In genomic region chr3:127452233-127452632, GRCm38 (mm10) we compare ENCODE assay signal across 14 mouse cellular contexts. TPM values are rescaled to one million over a fixed set of nuclear protein-coding genes. Genes with fewer than 3 reads are reported as not detected.
DNase-seq lines count a peak whose midpoint lies in the region; ATAC-seq and TF ChIP-seq lines count a peak whose summit lies in the region.
"Had no signal": no experiment of that assay in that cellular context is flagged by ENCODE, and none has a peak within 500 bp of the region (broad histone marks: within the 10 kb centered on the region; RNA-seq: fewer than 3 reads in every experiment).

No protein-coding gene starts in this region.

- H3K4me3 ChIP-seq in heart, adult 2 months: no peak overlapping the region
- no peak overlapping the region for H3K4me3 ChIP-seq in lung, postnatal 0 days (ENCODE audit: low read depth, low read length)
- no peak overlapping the region for H3K4me3 ChIP-seq in midbrain, embryonic 14.5 days (replicated peaks; ENCODE audit: low read depth, low read length)
- H3K4me3 ChIP-seq: gastrocnemius, adult 2 months; megakaryocyte, embryonic 14.5 days; neural tube, embryonic 15.5 days had no signal

- 62% methylated on average over 13 of the region's 13 CpGs for WGBS in heart, adult 2 months
- 59% methylated on average over 13 of the region's 13 CpGs for WGBS in lung, postnatal 0 days
- 57% methylated on average over 13 of the region's 13 CpGs for WGBS in midbrain, embryonic 14.5 days

- no peak for DNase-seq in heart, adult 2 months
- no peak for DNase-seq in heart, postnatal 4 days
- no peak for DNase-seq in lung, postnatal 0 days (ENCODE audit: low spot score)
- no peak for DNase-seq in lung, postnatal 25 days (ENCODE audit: low spot score)
- peak; percentile 78 for DNase-seq in ZHBTc4 (ENCODE audit: low read depth, low spot score)
- DNase-seq in midbrain, embryonic 14.5 days: peak; percentile 69
- no peak for DNase-seq in right cerebral cortex, adult 2 months (ENCODE audit: low spot score in 2 of 2)
- no peak for DNase-seq in left cerebral cortex, postnatal 10 days (ENCODE audit: extremely low spot score in 1 of 2, low spot score in 2 of 2)
- DNase-seq: cerebellum, adult 11-12 months; gastrocnemius, adult 2 months; heart, postnatal 14 days; kidney, adult 2 months had no signal

- TF ChIP-seq POLR2A in heart, adult 2 months (IDR thresholded peaks at IDR 0.05; ENCODE audit: insufficient read depth, low read depth, low read length): no peak

- intact Hi-C loops in heart, adult 2 months (cut with DNase I): loop anchor here (2.0 to 10.0 kb wide), 2 partner anchors 97 to 267 kb away; no protein-coding TSS in a partner anchor
- intact Hi-C loops in left cerebral cortex, postnatal 10 days (cut with DNase I): loop anchor here (5.0 kb wide), 1 partner anchor 100 kb away; the partner anchor contains the start of genes Larp7 and Zgrf1

- H3K36me3 ChIP-seq in heart, adult 2 months (ENCODE audit: control insufficient read depth, insufficient read depth, low read length): no peaks in the 10 kb centered on the region; the same call in 1 of the 2 replicates
- no peaks in the 10 kb centered on the region for H3K36me3 ChIP-seq in lung, postnatal 0 days (ENCODE audit: insufficient read depth, low read length)
- no peaks in the 10 kb centered on the region for H3K36me3 ChIP-seq in midbrain, embryonic 14.5 days (ENCODE audit: control insufficient read depth, insufficient read depth, low read length)
- H3K36me3 ChIP-seq: neural tube, embryonic 15.5 days had no signal

- H3K79me2 ChIP-seq in heart, adult 2 months (replicated peaks; ENCODE audit: control insufficient read depth, insufficient read depth, low read length): no peaks in the 10 kb centered on the region

- no peaks in the 10 kb centered on the region for H3K27me3 ChIP-seq in heart, adult 2 months (ENCODE audit: control insufficient read depth, insufficient read depth, low read length)
- no peaks in the 10 kb centered on the region for H3K27me3 ChIP-seq in lung, postnatal 0 days (replicated peaks; ENCODE audit: insufficient read depth, low read length)
- no peaks in the 10 kb centered on the region for H3K27me3 ChIP-seq in midbrain, embryonic 14.5 days (ENCODE audit: control insufficient read depth, insufficient read depth, low read length)
- H3K27me3 ChIP-seq: neural tube, embryonic 15.5 days had no signal

- no peak overlapping the region for H3K9ac ChIP-seq in heart, adult 2 months (ENCODE audit: low read depth, low read length)
- no peak overlapping the region for H3K9ac ChIP-seq in lung, postnatal 0 days (replicated peaks; ENCODE audit: low read depth)
- no peak overlapping the region for H3K9ac ChIP-seq in midbrain, embryonic 14.5 days (replicated peaks; ENCODE audit: low read length)
- H3K9ac ChIP-seq: neural tube, embryonic 15.5 days had no signal

- no peak overlapping the region for H3K4me2 ChIP-seq in lung, postnatal 0 days (replicated peaks; ENCODE audit: low read depth, low read length)
- H3K4me2 ChIP-seq in midbrain, embryonic 14.5 days (ENCODE audit: low read length): no peak overlapping the region
- H3K4me2 ChIP-seq: neural tube, embryonic 15.5 days had no signal

- no peak for TF ChIP-seq EP300 in heart, adult 2 months (IDR thresholded peaks at IDR 0.05; ENCODE audit: insufficient read depth, low read depth, low read length)
- TF ChIP-seq EP300 in lung, postnatal 0 days (IDR thresholded peaks at IDR 0.05): no peak

- H3K9me3 ChIP-seq in lung, postnatal 0 days (ENCODE audit: low read length): no peaks in the 10 kb centered on the region
- no peaks in the 10 kb centered on the region for H3K9me3 ChIP-seq in midbrain, embryonic 14.5 days (ENCODE audit: control insufficient read depth, low read length)
- H3K9me3 ChIP-seq: megakaryocyte, embryonic 14.5 days; neural tube, embryonic 15.5 days had no signal

- 0 out of 2 replicates have a peak, but pooled peaks have one; percentile 11 for TF ChIP-seq CTCF in heart, adult 2 months (IDR thresholded peaks at IDR 0.05)
- TF ChIP-seq CTCF in lung, postnatal 0 days (IDR thresholded peaks at IDR 0.05): peak; percentile 31

- ATAC-seq in lung, postnatal 0 days: no peak
- ATAC-seq in midbrain, embryonic 14.5 days (ENCODE audit: low FRiP score, low TSS enrichment): no peak

- no peak overlapping the region for H3K27ac ChIP-seq in heart, adult 2 months
- no peak overlapping the region for H3K27ac ChIP-seq in lung, postnatal 0 days (ENCODE audit: low read length)
- no peak overlapping the region for H3K27ac ChIP-seq in midbrain, embryonic 14.5 days (replicated peaks; ENCODE audit: low read depth, low read length)
- H3K27ac ChIP-seq: gastrocnemius, adult 2 months; neural tube, embryonic 15.5 days had no signal

- H3K4me1 ChIP-seq in heart, adult 2 months (ENCODE audit: control insufficient read depth, insufficient read depth, low read length): no peaks in the 10 kb centered on the region
- no peaks in the 10 kb centered on the region for H3K4me1 ChIP-seq in lung, postnatal 0 days (ENCODE audit: insufficient read depth, low read depth, low read length)
- no peaks in the 10 kb centered on the region for H3K4me1 ChIP-seq in midbrain, embryonic 14.5 days (ENCODE audit: control insufficient read depth, insufficient read depth, low read length)
- H3K4me1 ChIP-seq: megakaryocyte, embryonic 14.5 days; neural tube, embryonic 15.5 days had no signal

RNA-seq across cellular contexts. Expression of gene Ank2, which starts 46.9 kb away (rescaled TPM):
- 100 to 1,000 TPM; 269 to 290 TPM for total RNA-seq in heart, adult 2 months (2021)
- 96.1 and 155 TPM in 2 replicates for polyA plus RNA-seq in heart, adult 2 months (2012; rRNA removed)
- 100 to 1,000 TPM; 223 to 230 TPM for total RNA-seq in heart, postnatal 4 days (2021)
- polyA plus RNA-seq in lung, postnatal 0 days (2015; fragmentation: Nextera tagmentation; extraction: Ambion mirVana): 3.9 and 4.4 TPM in 2 replicates
- 195 and 211 TPM in 2 replicates for polyA plus RNA-seq in midbrain, embryonic 14.5 days (2014; fragmentation: Nextera tagmentation; extraction: Ambion mirVana)
- total RNA-seq in left cerebral cortex, postnatal 10 days (2021): 1,000 to 10,000 TPM; 1,080 to 1,091 TPM

Comparison
In these comparisons a context has a peak if more than half of its experiments do, and no peak if none do; other contexts are left out.
1. DNase-seq: peak in ZHBTc4 (single experiment) and midbrain, embryonic 14.5 days (single experiment); none in heart, adult 2 months (0 of 2), heart, postnatal 4 days (single experiment), lung, postnatal 0 days (single experiment), lung, postnatal 25 days (single experiment), right cerebral cortex, adult 2 months (0 of 2) and left cerebral cortex, postnatal 10 days (0 of 2).